Mouse (Mus musculus): ENCODE measurements around the gene Srp9. TPM values are rescaled to one million over a fixed set of nuclear protein-coding genes. Genes with fewer than 3 reads are reported as not detected.

Gene Srp9
- polyA plus RNA-seq, 1 experiment, result 75.1 TPM

- H3K27me3 ChIP-seq (ENCODE audit: control insufficient read depth, insufficient read depth, insufficient read length), result no peaks in the 10 kb centered on the region
- H3K36me3 ChIP-seq (ENCODE audit: control insufficient read depth, insufficient read depth), result no peaks in the 10 kb centered on the region
- H3K4me2 ChIP-seq (ENCODE audit: low read depth), result peak overlapping the region; percentile 3
- TF ChIP-seq MAX (IDR thresholded peaks at IDR 0.05; ENCODE audit: low read depth) (no peak), SRF (IDR thresholded peaks at IDR 0.05; ENCODE audit: control insufficient read depth, insufficient read length, low read depth) (no peak), USF1 (IDR thresholded peaks at IDR 0.05; ENCODE audit: low read depth) (no peak), MYOG (IDR thresholded peaks at IDR 0.05; ENCODE audit: control insufficient read depth in 1 of 3, insufficient read depth in 1 of 3, insufficient read length in 2 of 3, low read depth in 2 of 3) (peak in 1 of 3 experiments; percentile 50), TCF3 (IDR thresholded peaks at IDR 0.05; ENCODE audit: insufficient read length, low read depth) (no peak)
- H3ac ChIP-seq (ENCODE audit: control insufficient read depth, insufficient read length), result no peak overlapping the region
- no peak overlapping the region for H3K4me3 ChIP-seq
- no peaks in the 10 kb centered on the region for H3K79me2 ChIP-seq (ENCODE audit: control insufficient read depth, insufficient read depth)
Observed at GRCm38 (mm10) chr1:182113587-182114500, 10.7 kb upstream of the Srp9 start.

GRCm38 (mm10) chr1:182115197-182115596, 9.3 kb upstream of the Srp9 start:
- H3K27me3 ChIP-seq (ENCODE audit: control insufficient read depth, insufficient read depth, insufficient read length), result no peaks in the 10 kb centered on the region
- no peaks in the 10 kb centered on the region for H3K79me2 ChIP-seq (ENCODE audit: control insufficient read depth, insufficient read depth)
- H3K36me3 ChIP-seq (ENCODE audit: control insufficient read depth, insufficient read depth), result no peaks in the 10 kb centered on the region
- no peak overlapping the region for H3K4me3 ChIP-seq
- TF ChIP-seq REST (IDR thresholded peaks at IDR 0.05; ENCODE audit: insufficient read depth, insufficient read length), result no peak
- no peak for TF ChIP-seq CEBPB (IDR thresholded peaks at IDR 0.05; ENCODE audit: insufficient read depth, poor library complexity, severe bottlenecking)
- no peak for TF ChIP-seq MAX (IDR thresholded peaks at IDR 0.05; ENCODE audit: low read depth)
- no peak for TF ChIP-seq TCF12 (IDR thresholded peaks at IDR 0.05; ENCODE audit: insufficient read depth, poor library complexity, severe bottlenecking)
- TF ChIP-seq MYOG (IDR thresholded peaks at IDR 0.05; ENCODE audit: control insufficient read depth in 1 of 3, insufficient read depth in 1 of 3, insufficient read length in 2 of 3, low read depth in 2 of 3), result no peak
- TF ChIP-seq E2F4 (IDR thresholded peaks at IDR 0.05; ENCODE audit: insufficient read depth), result no peak
- no peak for TF ChIP-seq SRF (IDR thresholded peaks at IDR 0.05; ENCODE audit: control insufficient read depth, insufficient read length, low read depth)
- no peak for TF ChIP-seq POLR2A (IDR thresholded peaks at IDR 0.05; ENCODE audit: insufficient read length, low read depth)
- no peak for TF ChIP-seq POLR2AphosphoS2 (IDR thresholded peaks at IDR 0.05; ENCODE audit: insufficient read length, low read depth)
- TF ChIP-seq MYOD1 (IDR thresholded peaks at IDR 0.05; ENCODE audit: control insufficient read depth in 1 of 3, insufficient read length in 2 of 3, low read depth in 2 of 3), result no peak
- peak overlapping the region; percentile 62 for H3K4me2 ChIP-seq (ENCODE audit: low read depth)
- no peak overlapping the region for H3ac ChIP-seq (ENCODE audit: control insufficient read depth, insufficient read length)

GRCm38 (mm10) chr1:182115651-182116408, 8.7 kb upstream of the Srp9 start:
- H3K79me2 ChIP-seq (ENCODE audit: control insufficient read depth, insufficient read depth), result no peaks in the 10 kb centered on the region
- no peaks in the 10 kb centered on the region for H3K27me3 ChIP-seq (ENCODE audit: control insufficient read depth, insufficient read depth, insufficient read length)
- H3K4me2 ChIP-seq (ENCODE audit: low read depth), result peak overlapping the region; percentile 62
- H3K36me3 ChIP-seq (ENCODE audit: control insufficient read depth, insufficient read depth), result no peaks in the 10 kb centered on the region
- peak; percentile 93 for TF ChIP-seq TCF12 (IDR thresholded peaks at IDR 0.05; ENCODE audit: insufficient read depth, poor library complexity, severe bottlenecking)
- peak; percentile 64 for TF ChIP-seq TCF3 (IDR thresholded peaks at IDR 0.05; ENCODE audit: insufficient read length, low read depth)
- no peak for TF ChIP-seq MAX (IDR thresholded peaks at IDR 0.05; ENCODE audit: low read depth)
- no peak for TF ChIP-seq POLR2A (IDR thresholded peaks at IDR 0.05; ENCODE audit: insufficient read length, low read depth)
- TF ChIP-seq CEBPB (IDR thresholded peaks at IDR 0.05; ENCODE audit: insufficient read depth, poor library complexity, severe bottlenecking), result no peak
- TF ChIP-seq SRF (IDR thresholded peaks at IDR 0.05; ENCODE audit: control insufficient read depth, insufficient read length, low read depth), result no peak
- TF ChIP-seq USF1 (IDR thresholded peaks at IDR 0.05; ENCODE audit: low read depth), result no peak
- no peak for TF ChIP-seq REST (IDR thresholded peaks at IDR 0.05; ENCODE audit: insufficient read depth, insufficient read length)
- TF ChIP-seq POLR2AphosphoS2 (IDR thresholded peaks at IDR 0.05; ENCODE audit: insufficient read length, low read depth), result no peak
- TF ChIP-seq E2F4 (IDR thresholded peaks at IDR 0.05; ENCODE audit: insufficient read depth), result no peak
- peak; percentile 41 to 87 (median 78) for TF ChIP-seq MYOD1 (IDR thresholded peaks at IDR 0.05; ENCODE audit: control insufficient read depth in 1 of 3, insufficient read length in 2 of 3, low read depth in 2 of 3)
- TF ChIP-seq MYOG (IDR thresholded peaks at IDR 0.05; ENCODE audit: control insufficient read depth in 1 of 3, insufficient read depth in 1 of 3, insufficient read length in 2 of 3, low read depth in 2 of 3), result peak in 2 of 3 experiments; percentile 76 to 95
- H3K4me3 ChIP-seq, result no peak overlapping the region
- no peak overlapping the region for H3ac ChIP-seq (ENCODE audit: control insufficient read depth, insufficient read length)

- TF ChIP-seq MAX (IDR thresholded peaks at IDR 0.05; ENCODE audit: low read depth) (no peak), SRF (IDR thresholded peaks at IDR 0.05; ENCODE audit: control insufficient read depth, insufficient read length, low read depth) (no peak), USF1 (IDR thresholded peaks at IDR 0.05; ENCODE audit: low read depth) (no peak), TCF3 (IDR thresholded peaks at IDR 0.05; ENCODE audit: insufficient read length, low read depth) (no peak), REST (IDR thresholded peaks at IDR 0.05; ENCODE audit: insufficient read depth, insufficient read length) (no peak), CEBPB (IDR thresholded peaks at IDR 0.05; ENCODE audit: insufficient read depth, poor library complexity, severe bottlenecking) (no peak), POLR2A (IDR thresholded peaks at IDR 0.05; ENCODE audit: insufficient read length, low read depth) (no peak), TCF12 (IDR thresholded peaks at IDR 0.05; ENCODE audit: insufficient read depth, poor library complexity, severe bottlenecking) (no peak), POLR2AphosphoS2 (IDR thresholded peaks at IDR 0.05; ENCODE audit: insufficient read length, low read depth) (no peak), E2F4 (IDR thresholded peaks at IDR 0.05; ENCODE audit: insufficient read depth) (no peak), MYOG (IDR thresholded peaks at IDR 0.05; ENCODE audit: control insufficient read depth in 1 of 3, insufficient read depth in 1 of 3, insufficient read length in 2 of 3, low read depth in 2 of 3) (no peak), MYOD1 (IDR thresholded peaks at IDR 0.05; ENCODE audit: control insufficient read depth in 1 of 3, insufficient read length in 2 of 3, low read depth in 2 of 3) (no peak)
- H3K36me3 ChIP-seq (ENCODE audit: control insufficient read depth, insufficient read depth), result no peaks in the 10 kb centered on the region
- H3K4me2 ChIP-seq (ENCODE audit: low read depth), result no peak overlapping the region
- H3ac ChIP-seq (ENCODE audit: control insufficient read depth, insufficient read length), result no peak overlapping the region
- H3K4me3 ChIP-seq, result no peak overlapping the region
- H3K79me2 ChIP-seq (ENCODE audit: control insufficient read depth, insufficient read depth), result peaks cover 23% of the 10 kb centered on the region
- no peaks in the 10 kb centered on the region for H3K27me3 ChIP-seq (ENCODE audit: control insufficient read depth, insufficient read depth, insufficient read length)
Observed at GRCm38 (mm10) chr1:182122413-182122812, 2.1 kb upstream of the Srp9 start.
